9 mouse cellular contexts compared by ENCODE assay signal in genomic region chr1:172012030-172012429, GRCm38 (mm10). TPM values are rescaled to one million over a fixed set of nuclear protein-coding genes. Genes with fewer than 3 reads are reported as not detected.
A peak's percentile ranks its signal among the peaks of the same experiment; 100 is the strongest.
DNase-seq lines count a peak whose midpoint lies in the region; ATAC-seq and TF ChIP-seq lines count a peak whose summit lies in the region.
"Had no signal": no experiment of that assay in that cellular context is flagged by ENCODE, and none has a peak within 500 bp of the region (broad histone marks: within the 10 kb centered on the region; RNA-seq: fewer than 3 reads in every experiment).

No protein-coding gene starts in this region.

- H3K27me3 ChIP-seq in ES-Bruce4 (ENCODE audit: control insufficient read depth, insufficient read depth, low read length, poor library complexity, severe bottlenecking), result no peaks in the 10 kb centered on the region
- H3K27me3 ChIP-seq in kidney, embryonic 16.5 days (ENCODE audit: insufficient read depth, low read length), result no peaks in the 10 kb centered on the region
- H3K27me3 ChIP-seq in liver, embryonic 13.5 days, result no peaks in the 10 kb centered on the region
- no peaks in the 10 kb centered on the region for H3K27me3 ChIP-seq in neural tube, embryonic 14.5 days (ENCODE audit: control insufficient read depth, insufficient read depth, low read length)

- TF ChIP-seq CTCF in ES-Bruce4 (IDR thresholded peaks at IDR 0.05; ENCODE audit: low read depth, low read length), result peak; percentile 74

- no peak overlapping the region for H3K4me2 ChIP-seq in kidney, embryonic 16.5 days (replicated peaks; ENCODE audit: low read depth, low read length)
- no peak overlapping the region for H3K4me2 ChIP-seq in liver, embryonic 13.5 days
- H3K4me2 ChIP-seq in neural tube, embryonic 14.5 days (ENCODE audit: low read depth, low read length), result no peak overlapping the region

- no peak for TF ChIP-seq POLR2A in ES-Bruce4 (IDR thresholded peaks at IDR 0.05; ENCODE audit: insufficient read depth, low read length)

- no peak overlapping the region for H3K9ac ChIP-seq in ES-Bruce4 (ENCODE audit: low read depth, poor library complexity, severe bottlenecking)
- no peak overlapping the region for H3K9ac ChIP-seq in kidney, embryonic 16.5 days (replicated peaks; ENCODE audit: low read length)
- no peak overlapping the region for H3K9ac ChIP-seq in liver, embryonic 13.5 days
- H3K9ac ChIP-seq in neural tube, embryonic 14.5 days (replicated peaks; ENCODE audit: low read depth, low read length), result no peak overlapping the region

- peaks cover 5% of the 10 kb centered on the region for H3K4me1 ChIP-seq in ES-Bruce4 (ENCODE audit: control insufficient read depth, insufficient read depth, low read length)
- H3K4me1 ChIP-seq in kidney, embryonic 16.5 days (ENCODE audit: insufficient read depth, low read length), result peaks cover 17% of the 10 kb centered on the region
- peaks cover 6% of the 10 kb centered on the region; the same call in 1 of the 2 replicates for H3K4me1 ChIP-seq in liver, embryonic 13.5 days (replicated peaks)
- peaks cover 39% of the 10 kb centered on the region for H3K4me1 ChIP-seq in neural tube, embryonic 14.5 days (ENCODE audit: control insufficient read depth, insufficient read depth, low read length)

- TF ChIP-seq EP300 in ES-Bruce4 (IDR thresholded peaks at IDR 0.05; ENCODE audit: insufficient read depth, low read depth, low read length), result no peak

- H3K9me3 ChIP-seq in ES-Bruce4 (replicated peaks; ENCODE audit: control insufficient read depth, insufficient read depth, low read length, poor library complexity, severe bottlenecking), result no peaks in the 10 kb centered on the region
- H3K9me3 ChIP-seq in kidney, embryonic 16.5 days (ENCODE audit: low read length), result no peaks in the 10 kb centered on the region
- H3K9me3 ChIP-seq in liver, embryonic 13.5 days (replicated peaks), result no peaks in the 10 kb centered on the region
- no peaks in the 10 kb centered on the region for H3K9me3 ChIP-seq in neural tube, embryonic 14.5 days (ENCODE audit: control insufficient read depth, low read length)

- peak; percentile 53 to 56 for DNase-seq in adrenal gland, adult 18-20 months (ENCODE audit: low spot score in 2 of 2)
- peak; percentile 91 for DNase-seq in embryo, embryonic 10 days (ENCODE audit: low spot score)
- peak; percentile 33 for DNase-seq in heart, adult 8-10 months (ENCODE audit: low spot score)
- DNase-seq in liver, embryonic 13.5 days, result peak; percentile 13
- DNase-seq in urinary bladder, postnatal 25 days (ENCODE audit: low spot score), result peak; percentile 60

- 23% methylated on average over 5 of the region's 5 CpGs for WGBS in kidney, embryonic 16.5 days
- WGBS in liver, embryonic 13.5 days (ENCODE audit: insufficient replicate concordance), result 28% methylated on average over 5 of the region's 5 CpGs
- WGBS in neural tube, embryonic 14.5 days, result 9% methylated on average over 5 of the region's 5 CpGs

- no peak overlapping the region for H3K4me3 ChIP-seq in ES-Bruce4 (ENCODE audit: low read depth, low read length)
- H3K4me3 ChIP-seq in kidney, embryonic 16.5 days (ENCODE audit: low read length), result no peak overlapping the region
- no peak overlapping the region for H3K4me3 ChIP-seq in liver, embryonic 13.5 days (replicated peaks)
- no peak overlapping the region for H3K4me3 ChIP-seq in neural tube, embryonic 14.5 days (ENCODE audit: low read depth, low read length)

- no peaks in the 10 kb centered on the region for H3K36me3 ChIP-seq in ES-Bruce4 (ENCODE audit: control insufficient read depth, insufficient read depth, low read length, poor library complexity, severe bottlenecking)
- peaks cover 50% of the 10 kb centered on the region for H3K36me3 ChIP-seq in kidney, embryonic 16.5 days (ENCODE audit: insufficient read depth, low read length)
- peaks cover 8% of the 10 kb centered on the region; the same call in 1 of the 2 replicates for H3K36me3 ChIP-seq in liver, embryonic 13.5 days
- H3K36me3 ChIP-seq in neural tube, embryonic 14.5 days (ENCODE audit: control insufficient read depth, insufficient read depth, low read length), result peaks cover 45% of the 10 kb centered on the region

- peak; percentile 59 for ATAC-seq in kidney, embryonic 16.5 days (ENCODE audit: low FRiP score, low TSS enrichment)
- ATAC-seq in liver, embryonic 13.5 days (ENCODE audit: low read depth), result no peak
- peak; percentile 11; the same call in 1 of the 2 replicates for ATAC-seq in neural tube, embryonic 14.5 days (ENCODE audit: low read depth)

- no peak overlapping the region for H3K27ac ChIP-seq in ES-Bruce4 (ENCODE audit: insufficient read depth, low read length)
- H3K27ac ChIP-seq in kidney, embryonic 16.5 days (ENCODE audit: low read length), result no peak overlapping the region
- H3K27ac ChIP-seq in liver, embryonic 13.5 days, result no peak overlapping the region
- H3K27ac ChIP-seq in neural tube, embryonic 14.5 days (ENCODE audit: low read depth, low read length), result 0 out of 2 replicates have a peak overlapping the region, but pooled peaks have one; percentile 1

RNA-seq across cellular contexts. Expression of gene Vangl2, which starts 16.2 kb away (rescaled TPM):
- 29.7 and 33.8 TPM in 2 replicates for polyA plus RNA-seq in ES-Bruce4 (2011; ENCODE audit: insufficient read depth, insufficient read length, low read depth, missing spikeins)
- total RNA-seq in adrenal gland, adult 18-20 months (2021), result 1 to 10 TPM; 1.6 to 1.7 TPM
- total RNA-seq in heart, adult 8-10 months (2022), result 1 to 10 TPM in 2 of 4 experiments, under 1 TPM in 2; 0.86 to 1.7 (median 1.1) TPM
- 14.6 and 19.0 TPM in 2 replicates for polyA plus RNA-seq in kidney, embryonic 16.5 days (2015; fragmentation: Nextera tagmentation; extraction: Ambion mirVana)
- polyA plus RNA-seq in liver, embryonic 13.5 days (2015; fragmentation: Nextera tagmentation; extraction: Ambion mirVana), result 0.89 and 1.4 TPM in 2 replicates
- 50.9 and 52.2 TPM in 2 replicates for polyA plus RNA-seq in neural tube, embryonic 14.5 days (2014; fragmentation: Nextera tagmentation; extraction: Ambion mirVana)

RNA-seq across cellular contexts. Expression of gene Nhlh1, which starts 45.3 kb away (rescaled TPM):
- not detected in 2 replicates for polyA plus RNA-seq in ES-Bruce4 (2011; ENCODE audit: insufficient read depth, insufficient read length, low read depth, missing spikeins)
- not detected for total RNA-seq in adrenal gland, adult 18-20 months (2021)
- not detected for total RNA-seq in heart, adult 8-10 months (2022)
- polyA plus RNA-seq in kidney, embryonic 16.5 days (2015; fragmentation: Nextera tagmentation; extraction: Ambion mirVana), result not detected in 2 replicates
- polyA plus RNA-seq in liver, embryonic 13.5 days (2015; fragmentation: Nextera tagmentation; extraction: Ambion mirVana), result not detected in 2 replicates
- polyA plus RNA-seq in neural tube, embryonic 14.5 days (2014; fragmentation: Nextera tagmentation; extraction: Ambion mirVana), result 3.3 and 3.6 TPM in 2 replicates
- polyA plus RNA-seq: heart, embryonic 16.5 days had no signal

Comparison
In these comparisons a context has a peak if more than half of its experiments do, and no peak if none do; other contexts are left out.
1. DNase-seq: peak in every context shown above with its lines; median percentile 91 in embryo, embryonic 10 days; 60 in urinary bladder, postnatal 25 days; 54 in adrenal gland, adult 18-20 months; 33 in heart, adult 8-10 months; 13 in liver, embryonic 13.5 days.